ENCODE assay signal across 19 mouse cellular contexts in genomic region chr11:7780476-7781112, GRCm38 (mm10).
A peak's percentile ranks its signal among the peaks of the same experiment; 100 is the strongest.
DNase-seq lines count a peak whose midpoint lies in the region; ATAC-seq lines count a peak whose summit lies in the region.
"Had no signal": no experiment of that assay in that cellular context is flagged by ENCODE, and none has a peak within 500 bp of the region (broad histone marks: within the 10 kb centered on the region; RNA-seq: fewer than 3 reads in every experiment).

No protein-coding gene starts in this region.

- H3K27ac ChIP-seq in embryonic facial prominence, embryonic 15.5 days (replicated peaks): peak overlapping the region; percentile 51; the same call in 1 of the 2 replicates
- H3K27ac ChIP-seq in limb, embryonic 15.5 days: 0 out of 2 replicates have a peak overlapping the region, but pooled peaks have one; percentile 22
- H3K27ac ChIP-seq: heart, embryonic 13.5 days; hindbrain, embryonic 15.5 days; midbrain, embryonic 15.5 days; stomach, embryonic 15.5 days had no signal

- H3K36me3 ChIP-seq in embryonic facial prominence, embryonic 15.5 days: no peaks in the 10 kb centered on the region
- H3K36me3 ChIP-seq in limb, embryonic 15.5 days: no peaks in the 10 kb centered on the region
- H3K36me3 ChIP-seq: heart, embryonic 13.5 days; hindbrain, embryonic 15.5 days; midbrain, embryonic 15.5 days; stomach, embryonic 15.5 days had no signal

- peak; percentile 54; the same call in 1 of the 2 replicates for ATAC-seq in embryonic facial prominence, embryonic 15.5 days (ENCODE audit: insufficient number of reproducible peaks, low FRiP score, low TSS enrichment, low read depth)
- ATAC-seq in limb, embryonic 15.5 days (ENCODE audit: insufficient number of reproducible peaks, low FRiP score, low TSS enrichment, low read depth): no peak
- ATAC-seq: forebrain, embryonic 14.5 days; intestine, embryonic 16.5 days; midbrain, embryonic 15.5 days; Patski had no signal

- H3K9ac ChIP-seq in embryonic facial prominence, embryonic 15.5 days: no peak overlapping the region
- no peak overlapping the region for H3K9ac ChIP-seq in limb, embryonic 15.5 days
- H3K9ac ChIP-seq: heart, embryonic 13.5 days; hindbrain, embryonic 15.5 days; midbrain, embryonic 15.5 days; stomach, embryonic 15.5 days had no signal

- DNase-seq in heart, postnatal 10 days: peak; percentile 6 to 7
- DNase-seq in heart, adult 18-20 months: no peak
- peak; percentile 74 for DNase-seq in 3T3-L1 (ENCODE audit: low read depth, low spot score)
- DNase-seq in left cerebral cortex, adult 8-10 months (ENCODE audit: low spot score in 2 of 2): no peak
- DNase-seq in adrenal gland, adult 8-10 months: no peak
- DNase-seq: adrenal gland, postnatal 10 days; heart, postnatal 36 days; lung, adult 18-20 months; lung, postnatal 14 days; right cerebral cortex, postnatal 25 days had no signal

- intact Hi-C loops in heart, postnatal 10 days (cut with DNase I): no loop called here

- no peak overlapping the region for H3K4me2 ChIP-seq in embryonic facial prominence, embryonic 15.5 days (replicated peaks)
- H3K4me2 ChIP-seq in limb, embryonic 15.5 days: no peak overlapping the region
- H3K4me2 ChIP-seq: heart, embryonic 13.5 days; hindbrain, embryonic 15.5 days; midbrain, embryonic 15.5 days; stomach, embryonic 15.5 days had no signal

- H3K4me1 ChIP-seq in embryonic facial prominence, embryonic 15.5 days: no peaks in the 10 kb centered on the region
- no peaks in the 10 kb centered on the region for H3K4me1 ChIP-seq in limb, embryonic 15.5 days
- H3K4me1 ChIP-seq: heart, embryonic 13.5 days; hindbrain, embryonic 15.5 days; midbrain, embryonic 15.5 days; stomach, embryonic 15.5 days had no signal

- 66% methylated on average over 8 of the region's 8 CpGs for WGBS in embryonic facial prominence, embryonic 15.5 days
- 63% methylated on average over 8 of the region's 8 CpGs for whole genome bisulfite sequencing in limb, embryonic 15.5 days

- no peaks in the 10 kb centered on the region for H3K9me3 ChIP-seq in embryonic facial prominence, embryonic 15.5 days (replicated peaks)
- no peaks in the 10 kb centered on the region for H3K9me3 ChIP-seq in limb, embryonic 15.5 days
- H3K9me3 ChIP-seq: heart, embryonic 13.5 days; hindbrain, embryonic 15.5 days; midbrain, embryonic 15.5 days; stomach, embryonic 15.5 days had no signal

- H3K4me3 ChIP-seq in embryonic facial prominence, embryonic 15.5 days (replicated peaks): no peak overlapping the region
- H3K4me3 ChIP-seq in limb, embryonic 15.5 days: no peak overlapping the region
- H3K4me3 ChIP-seq: heart, embryonic 13.5 days; hindbrain, embryonic 15.5 days; midbrain, embryonic 15.5 days; stomach, embryonic 15.5 days had no signal

- H3K27me3 ChIP-seq in embryonic facial prominence, embryonic 15.5 days: no peaks in the 10 kb centered on the region
- H3K27me3 ChIP-seq in limb, embryonic 15.5 days: no peaks in the 10 kb centered on the region
- H3K27me3 ChIP-seq: heart, embryonic 13.5 days; hindbrain, embryonic 15.5 days; midbrain, embryonic 15.5 days; Patski; stomach, embryonic 15.5 days had no signal

Comparison
In these comparisons a context has a peak if more than half of its experiments do, and no peak if none do; other contexts are left out.
1. DNase-seq: peak in heart, postnatal 10 days (2 of 2) and 3T3-L1 (single experiment); none in heart, adult 18-20 months (0 of 2), left cerebral cortex, adult 8-10 months (0 of 2) and adrenal gland, adult 8-10 months (single experiment).